Mouse (Mus musculus) spleen, adult 2 months (tissue): ENCODE measurements around the gene Krt16.

Source experiments
- CTCF ChIP-seq: fragments of 200-500 bp; IDR thresholded peaks from 2 replicates; pipeline ENCODE4 v1.5.1; 2011; ENCODE audit warnings: mild to moderate bottlenecking, inconsistent platforms; ENCODE audit not compliant: insufficient read depth, insufficient read length, insufficient replicate concordance; ENCODE audit errors: extremely low read depth
- POLR2A ChIP-seq: fragments of 200-500 bp; IDR thresholded peaks from 2 replicates; pipeline ENCODE4 v1.6.1; 2011; ENCODE audit warnings: low read depth, low read length, inconsistent platforms

DNA sequence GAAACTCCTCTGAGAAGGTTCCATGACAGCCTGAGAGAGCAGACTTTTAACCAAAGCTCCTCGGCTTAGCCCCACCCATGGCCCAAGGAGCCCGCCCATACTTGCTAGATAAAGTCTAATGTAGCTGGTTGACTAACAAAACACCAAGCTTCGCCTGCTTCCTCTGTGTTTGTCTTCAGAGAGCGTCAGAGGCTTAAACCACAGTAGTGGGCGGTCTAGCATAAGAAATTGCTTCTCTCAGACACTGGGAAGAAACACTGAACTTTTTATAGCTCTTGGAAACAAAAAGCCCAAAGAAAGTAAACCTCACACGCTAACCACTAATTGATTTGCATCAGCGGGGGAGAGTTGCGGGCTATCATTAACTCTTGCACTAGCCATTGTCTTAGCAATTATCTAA, 27.0 kb downstream of the Krt16 start:
- TF ChIP-seq POLR2A (no peak), CTCF (no peak)
